Mouse (Mus musculus) Patski (cell line): ENCODE data around the gene Ctsa. TPM values are rescaled to one million over a fixed set of nuclear protein-coding genes. Genes with fewer than 3 reads are reported as not detected.
"Not testable (repeated sequence)": the region's sequence is repeated elsewhere in the genome, so short reads cannot be mapped to it uniquely, and the experiment has no call there.

Experiments used
- ATAC-seq: fragments of 100-300 bp; one replicate; pipeline ENCODE4 v1.8.0; 2021
- CTCF ChIA-PET: fragments of 350-600 bp; sonication (Branson Sonifier 250); formaldehyde crosslinking; loops from one replicate; lab custom pipeline; 2022; ENCODE audit warnings: inconsistent platforms; lab: Charles Lee
- POLR2A ChIA-PET: fragments of 350-600 bp; sonication (Branson Sonifier 250); formaldehyde crosslinking; loops from one replicate; lab custom pipeline; 2022; ENCODE audit warnings: antibody characterized with exemption, inconsistent platforms; lab: Charles Lee
- DNase-seq: peaks from one replicate; pipeline ENCODE4 v3.0.0-alpha.2; 2011; ENCODE audit warnings: low read depth, low spot score
- H3K27me3 ChIP-seq: fragments of 371-371 bp; one replicate; pipeline ENCODE4 v1.5.1; 2021
- CTCF ChIP-seq: fragments of 100-300 bp; IDR thresholded peaks from one replicate; pipeline ENCODE4 v1.5.1; 2021
- in situ Hi-C: fragments of 300-500 bp; cut with MboI; formaldehyde crosslinking; loops from 3 replicates; pipeline ENCODE4 v1.11.1; 2018; ENCODE audit warnings: low pct_unique_long_range_greater_than_20kb, mixed read lengths
- polyA plus RNA-seq: library from polyadenylated mRNA; unstranded; gene quantifications from one replicate; pipeline ENCODE4 v1.2.3, GENCODE M21; 2021

Ctsa gene
- polyA plus RNA-seq, 1 experiment from 2014 or later = 479 TPM

DNA sequence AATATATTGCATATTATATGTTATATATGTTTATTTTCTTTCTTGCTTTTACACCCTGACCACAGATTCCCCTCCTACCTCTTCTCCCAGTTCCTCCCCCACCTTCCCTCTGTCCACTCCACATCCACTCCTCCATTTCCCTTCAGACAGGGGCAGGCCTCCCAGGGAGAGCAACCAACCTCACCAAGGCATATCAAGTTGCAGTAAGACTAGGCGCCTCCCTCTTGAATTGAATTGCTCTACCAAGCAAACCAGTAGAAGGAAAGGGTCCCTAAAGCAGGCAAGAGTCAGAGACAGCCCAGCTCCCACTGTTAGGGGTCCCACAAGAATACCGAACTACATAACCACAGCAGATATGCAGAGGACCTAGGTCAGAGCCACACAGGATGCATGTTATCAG lies 26.5 kb downstream of the Ctsa start:
- in situ Hi-C loops = no loop called here
- H3K27me3 ChIP-seq = no peaks in the 10 kb centered on the region

DNA sequence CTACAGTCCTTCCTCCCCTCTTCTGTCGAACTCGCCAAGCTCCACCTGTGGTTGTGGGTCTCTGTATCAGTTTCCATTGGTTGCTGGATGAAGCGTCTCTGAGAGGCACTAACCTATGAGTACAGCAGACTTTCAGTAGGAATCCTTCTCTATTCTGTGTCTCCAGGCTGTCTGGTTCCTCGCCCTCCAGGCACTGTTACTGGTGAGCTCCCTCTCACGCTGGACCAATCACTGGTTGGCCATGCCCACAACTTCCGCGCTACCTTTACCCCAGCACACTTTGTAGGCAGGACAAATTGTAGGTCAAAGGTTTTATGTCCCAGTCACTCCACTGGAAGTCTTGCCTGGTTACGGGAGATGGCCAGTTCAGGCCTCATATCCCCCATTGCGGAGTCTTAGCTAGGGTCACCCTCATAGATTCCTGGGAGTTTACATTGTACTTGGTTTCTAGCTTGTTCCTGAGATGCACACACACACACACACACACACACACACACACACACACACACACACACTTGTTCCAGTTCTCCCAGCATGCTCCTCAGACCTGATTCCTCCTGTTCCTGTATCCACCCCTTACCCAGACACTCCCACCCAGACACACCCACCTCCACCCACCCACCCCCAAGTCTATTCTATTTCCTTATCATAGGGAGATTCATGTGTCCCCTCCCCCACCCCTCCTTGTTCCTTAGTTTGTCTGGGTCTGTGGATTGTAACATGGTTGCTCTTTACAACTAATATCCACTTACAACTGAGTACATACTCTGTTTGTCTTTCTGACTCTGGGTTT lies 27.2 kb downstream of the Ctsa start:
- no peak for TF ChIP-seq CTCF
- ATAC-seq (no peak), DNase-seq (no peak)
- ChIA-PET CTCF (no interaction called here), POLR2A (interaction anchor here (0.8 kb wide), 1 partner anchor 20 kb away, joined by 4 read pairs; no protein-coding TSS in a partner anchor)
- in situ Hi-C loops = no loop called here
- no peaks in the 10 kb centered on the region for H3K27me3 ChIP-seq

More for the DNA sequence above, 26.5 kb downstream of the Ctsa start:
- TF ChIP-seq CTCF = no peak
- CTCF ChIA-PET = no interaction called here
- no peak for ATAC-seq
- POLR2A ChIA-PET = no interaction called here
- DNase-seq = no peak

DNA sequence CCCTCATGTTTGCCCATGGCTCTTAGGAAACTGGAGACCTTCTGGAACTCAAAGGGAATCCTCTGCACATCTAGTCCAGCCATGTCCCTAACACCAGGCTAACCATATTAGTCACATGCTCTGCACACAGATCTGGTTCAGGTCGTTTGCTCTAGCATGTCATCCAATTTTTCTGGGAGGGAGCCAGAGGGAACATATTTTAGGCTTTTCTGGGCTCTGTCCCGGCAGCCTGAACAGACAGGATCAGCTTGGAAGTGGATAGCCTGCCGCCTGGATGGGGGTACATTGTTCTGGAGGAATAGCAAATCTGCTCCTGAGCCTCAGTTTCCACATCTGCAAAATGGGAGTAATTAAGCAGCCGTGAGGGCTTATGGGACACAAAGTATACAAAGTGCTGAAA lies 28.4 kb downstream of the Ctsa start:
- ChIA-PET CTCF (interaction anchor here (1.3 kb wide), 1 partner anchor 16 kb away, joined by 4 read pairs; no protein-coding TSS in a partner anchor), POLR2A (no interaction called here)
- TF ChIP-seq CTCF = no peak
- DNase-seq (no peak), ATAC-seq (no peak)
- H3K27me3 ChIP-seq = no peaks in the 10 kb centered on the region
- in situ Hi-C loops = no loop called here

DNA sequence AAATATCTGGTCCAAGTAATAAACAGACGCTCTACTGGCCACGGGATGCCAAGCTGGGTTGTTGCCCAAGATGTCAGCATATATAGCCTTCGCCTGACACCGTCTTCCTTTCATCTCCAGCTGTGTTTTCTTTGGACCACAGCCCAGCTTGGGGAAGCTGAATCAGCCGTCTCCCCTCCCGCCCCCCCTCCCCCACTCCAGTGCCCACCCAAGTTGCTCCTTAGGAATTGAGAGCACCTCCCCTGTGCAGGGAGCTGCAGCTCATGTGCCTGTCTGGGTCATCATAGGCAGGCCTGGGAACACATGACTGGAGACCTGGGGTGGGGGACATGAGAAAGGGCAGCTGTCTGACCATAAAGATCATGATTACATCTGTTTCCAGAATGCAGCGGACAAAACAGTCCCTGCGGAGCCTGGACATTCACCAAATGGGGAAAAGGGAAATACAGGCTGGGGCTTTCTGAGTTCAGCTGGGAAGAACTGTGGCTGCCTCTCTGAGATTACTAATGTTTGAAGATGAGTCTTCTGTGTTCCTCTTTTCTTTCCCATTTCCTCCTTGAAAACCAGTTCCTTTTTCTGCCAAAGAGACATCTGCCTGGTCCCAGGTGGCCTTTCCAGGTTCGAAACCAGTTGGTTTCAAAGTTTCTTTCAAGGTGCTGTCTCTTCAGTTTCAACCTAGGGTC lies 29.6 kb downstream of the Ctsa start:
- ChIA-PET CTCF (interaction anchor here (0.7 to 1.3 kb wide), 2 partner anchors 14 to 67 kb away, joined by 3 to 4 read pairs; no protein-coding TSS in a partner anchor), POLR2A (no interaction called here)
- no peak for TF ChIP-seq CTCF
- ATAC-seq (peak; percentile 61), DNase-seq (peak; percentile 88)
- no peaks in the 10 kb centered on the region for H3K27me3 ChIP-seq
- in situ Hi-C loops = no loop called here

DNA sequence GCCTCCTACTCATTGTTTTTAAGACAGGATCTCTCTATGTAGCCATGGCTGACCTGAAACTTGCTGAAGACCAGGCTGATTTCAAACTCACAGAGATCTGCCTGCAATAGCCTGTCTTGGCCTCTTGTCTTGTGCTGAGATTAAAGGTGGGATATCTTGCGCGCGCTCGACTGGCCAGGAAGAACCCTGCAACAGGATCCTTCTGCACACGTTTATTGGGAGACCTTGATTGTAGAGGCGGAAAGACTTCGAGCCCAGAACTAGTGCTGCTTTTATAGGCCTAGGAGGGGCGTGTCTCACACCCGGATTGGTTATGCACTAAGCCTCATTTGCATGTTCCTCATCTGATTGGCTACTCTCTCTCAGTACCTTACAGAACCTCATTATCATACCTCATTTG lies 30.7 kb downstream of the Ctsa start:
- in situ Hi-C loops, DNase-seq: not testable (repeated sequence)
- POLR2A ChIA-PET = interaction anchor here (2.0 kb wide), 1 partner anchor 12 kb away, joined by 7 read pairs; no protein-coding TSS in a partner anchor

DNA sequence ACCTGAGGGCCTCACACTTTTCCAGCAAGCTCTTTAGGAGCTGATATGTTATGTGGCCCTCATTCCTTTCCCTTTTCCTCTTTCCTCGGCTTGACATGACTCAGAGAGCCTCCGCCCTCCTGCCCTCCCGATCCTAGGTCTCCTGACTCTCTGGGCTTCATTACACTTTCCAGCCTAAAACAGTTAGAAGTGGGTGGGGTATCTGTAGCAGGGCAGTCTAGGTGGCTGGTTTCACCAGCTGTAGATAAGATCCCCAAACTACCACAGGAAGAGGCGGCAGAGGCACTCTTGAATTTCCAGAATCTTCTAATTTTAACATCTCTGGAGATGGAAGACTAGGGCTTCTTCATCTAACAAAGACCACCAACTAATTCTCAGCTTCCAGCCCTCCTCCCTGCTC lies 31.9 kb downstream of the Ctsa start:
- DNase-seq (no peak), ATAC-seq (no peak)
- no peak for TF ChIP-seq CTCF
- POLR2A ChIA-PET = interaction anchor here (2.0 kb wide), 1 partner anchor 10 kb away, joined by 7 read pairs; no protein-coding TSS in a partner anchor
- in situ Hi-C loops = no loop called here
- CTCF ChIA-PET = interaction anchor here (1.1 kb wide), 1 partner anchor 22 kb away, joined by 3 read pairs; no protein-coding TSS in a partner anchor
- no peaks in the 10 kb centered on the region for H3K27me3 ChIP-seq

More for the DNA sequence above, 30.7 kb downstream of the Ctsa start:
- H3K27me3 ChIP-seq, ATAC-seq, CTCF ChIA-PET: not testable (repeated sequence)

DNA sequence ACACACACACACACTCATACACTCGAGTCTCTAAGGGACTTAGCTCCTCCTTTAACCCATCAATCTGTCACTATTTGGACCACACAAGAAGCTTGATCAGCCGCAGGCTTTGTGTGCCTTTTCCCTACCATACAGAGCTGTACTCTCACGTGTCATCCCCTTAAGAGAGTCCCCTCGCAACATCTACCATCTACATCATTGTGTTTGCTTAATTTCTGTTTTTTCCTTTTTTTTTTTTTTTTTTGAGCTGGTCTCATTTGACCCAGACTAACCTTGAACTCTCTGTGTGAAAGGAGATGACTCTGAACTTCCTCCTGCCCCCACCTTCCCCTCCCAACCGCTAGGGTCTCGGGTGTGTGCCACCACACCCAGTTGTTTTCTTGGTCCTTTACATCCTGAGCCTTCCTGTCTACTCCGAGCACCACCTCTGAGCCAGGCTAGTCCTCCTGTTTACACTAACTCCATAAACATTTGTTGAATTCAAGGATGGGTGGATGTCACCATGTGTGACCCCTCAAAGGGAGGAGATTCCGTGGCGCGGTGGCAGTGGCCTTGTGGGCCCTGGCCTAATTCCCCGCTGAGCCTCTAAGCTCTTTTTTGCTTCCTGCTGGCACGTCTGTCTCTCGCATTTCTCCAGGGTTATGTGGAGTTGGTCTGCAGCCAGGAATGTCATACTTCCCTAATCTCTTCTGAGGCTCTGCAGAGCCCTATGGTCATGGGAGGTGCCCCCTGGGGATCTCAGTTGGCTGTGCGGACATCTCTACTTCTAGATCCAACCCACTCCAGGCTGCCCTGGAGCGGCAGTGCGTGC lies 34.3 kb downstream of the Ctsa start:
- in situ Hi-C loops = no loop called here
- TF ChIP-seq CTCF = no peak
- ATAC-seq = peak; percentile 89
- ChIA-PET POLR2A (interaction anchor here (0.6 to 1.9 kb wide), 6 partner anchors 10 to 98 kb away, joined by 3 to 8 read pairs (median 4); no protein-coding TSS in a partner anchor), CTCF (interaction anchor here (0.9 to 2.3 kb wide), 12 partner anchors 8 to 85 kb away, joined by 3 to 8 read pairs (median 4); partner anchors contain the start of genes Ctsa, Neurl2 and Pcif1)
- H3K27me3 ChIP-seq = no peaks in the 10 kb centered on the region
- DNase-seq = peak; percentile 95

DNA sequence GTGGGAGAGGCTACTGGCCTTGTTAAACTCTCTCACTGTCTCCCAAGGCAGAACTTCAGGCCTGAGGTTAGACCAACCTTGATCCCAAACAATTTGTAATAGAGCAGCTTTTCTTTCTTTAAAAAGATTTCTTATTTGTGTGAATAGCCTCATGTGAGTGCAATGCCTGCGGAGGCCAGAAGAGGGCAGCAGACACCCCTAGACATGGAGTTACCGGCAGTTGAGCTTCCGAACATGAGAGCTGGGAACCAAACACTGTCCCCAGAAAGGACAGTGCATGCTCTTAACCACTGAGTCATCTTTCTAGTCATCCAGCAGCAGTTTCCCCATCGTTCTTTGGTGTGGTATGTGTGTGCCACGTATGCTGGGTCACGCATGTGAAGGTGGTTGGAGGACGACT lies 34.9 kb downstream of the Ctsa start:
- peak; percentile 19 for ATAC-seq
- peak; percentile 88 for TF ChIP-seq CTCF
- POLR2A ChIA-PET = interaction anchor here (1.1 to 1.9 kb wide), 2 partner anchors 9 to 33 kb away, joined by 3 to 4 read pairs; no protein-coding TSS in a partner anchor
- in situ Hi-C loops = no loop called here
- no peaks in the 10 kb centered on the region for H3K27me3 ChIP-seq
- no peak for DNase-seq
- CTCF ChIA-PET = interaction anchor here (1.0 to 2.3 kb wide), 10 partner anchors 9 to 84 kb away, joined by 3 to 8 read pairs (median 4); partner anchors contain the start of genes Ctsa, Neurl2 and Pcif1

DNA sequence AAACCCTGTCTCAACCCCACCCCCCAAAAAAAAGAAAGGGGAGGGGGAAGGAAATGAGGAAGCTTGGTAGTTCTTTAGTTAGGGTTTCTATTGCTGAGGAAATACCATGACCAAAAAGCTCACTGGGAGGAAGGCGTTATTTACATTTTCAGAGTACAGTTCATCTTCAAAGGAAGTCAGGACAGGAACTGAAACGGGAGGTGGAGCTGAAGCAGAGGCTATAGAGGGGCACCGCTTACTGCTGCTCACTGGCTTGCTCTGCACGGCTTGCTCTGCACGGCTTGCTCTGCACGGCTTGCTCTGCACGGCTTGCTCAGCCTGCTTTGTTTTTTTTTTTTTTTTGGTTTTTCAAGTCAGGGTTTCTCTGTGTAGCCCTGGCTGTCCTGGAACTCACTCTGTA lies 35.8 kb downstream of the Ctsa start:
- H3K27me3 ChIP-seq = no peaks in the 10 kb centered on the region
- CTCF ChIA-PET = interaction anchor here (1.5 to 2.3 kb wide), 4 partner anchors 8 to 45 kb away, joined by 3 to 8 read pairs (median 4); partner anchors contain the start of genes Ctsa and Neurl2
- ATAC-seq = no peak
- POLR2A ChIA-PET = interaction anchor here (0.6 to 1.9 kb wide), 3 partner anchors 9 to 34 kb away, joined by 3 to 4 read pairs (median 3); no protein-coding TSS in a partner anchor
- no peak for DNase-seq
- no peak for TF ChIP-seq CTCF
- in situ Hi-C loops = no loop called here
